Mouse (Mus musculus) CH12.LX (cell line): Measurements from ENCODE around the gene Rprd1b. TPM values are rescaled to one million over a fixed set of nuclear protein-coding genes. Genes with fewer than 3 reads are reported as not detected.

ENCODE experiments used
- DNase-seq: peaks from one replicate; pipeline ENCODE4 v3.0.0-alpha.2; 2013; ENCODE audit errors: extremely low read depth
- H3K27ac ChIP-seq: 2 replicates; pipeline ENCODE4 v1.5.1; 2012; ENCODE audit warnings: low read depth, mild to moderate bottlenecking, control low read depth, moderate library complexity; ENCODE audit not compliant: insufficient read depth
- H3K27me3 ChIP-seq: replicated peaks from 2 replicates; pipeline ENCODE3; 2012; ENCODE audit warnings: inconsistent platforms
- H3K36me3 ChIP-seq, 2 experiments: replicated peaks in 1 of 2; 2 replicates each; pipeline versions ENCODE3 to v1.6.1; 2012; ENCODE audit warnings: inconsistent platforms in 1 of 2, low read length in 1 of 2, mild to moderate bottlenecking in 1 of 2, mixed read lengths in 1 of 2, moderate library complexity in 1 of 2; ENCODE audit not compliant: control insufficient read depth in 1 of 2, insufficient read depth in 1 of 2
- H3K4me1 ChIP-seq, 2 experiments: 2 replicates each; pipeline ENCODE4 v1.6.1; 2012; ENCODE audit warnings: inconsistent platforms in 1 of 2, moderate library complexity in 1 of 2; ENCODE audit not compliant: insufficient read depth in 2 of 2, control insufficient read depth in 1 of 2
- H3K4me2 ChIP-seq: 2 replicates; pipeline ENCODE4 v1.6.1; 2012; ENCODE audit warnings: low read depth, mild to moderate bottlenecking, control low read depth; ENCODE audit not compliant: poor library complexity, insufficient read depth, severe bottlenecking
- H3K4me3 ChIP-seq, 3 experiments: fragments of 150-350 bp in 1 of 3; sonication (generic) in 1 of 3; replicated peaks in 1 of 3; 2 replicates each; pipeline versions ENCODE3 to v1.5.1; 2011 to 2012; ENCODE audit warnings: low read depth in 2 of 3, low read length in 2 of 3, mild to moderate bottlenecking in 2 of 3, moderate library complexity in 2 of 3, control low read depth in 1 of 3, improper control_type of control experiment in 1 of 3, inconsistent platforms in 1 of 3, mixed read lengths in 1 of 3; ENCODE audit not compliant: poor library complexity in 1 of 3
- H3K79me2 ChIP-seq: replicated peaks from 2 replicates; pipeline ENCODE4 v1.6.1; 2012; ENCODE audit warnings: mild to moderate bottlenecking, moderate library complexity; ENCODE audit not compliant: control insufficient read depth, poor library complexity, insufficient read depth, severe bottlenecking; ENCODE audit errors: extremely low read depth
- H3K9ac ChIP-seq: 2 replicates; pipeline ENCODE4 v1.6.1; 2012; ENCODE audit warnings: low read depth, mild to moderate bottlenecking, control low read depth, moderate library complexity; ENCODE audit not compliant: insufficient read depth
- H3K9me3 ChIP-seq: replicated peaks from 2 replicates; pipeline ENCODE3; 2012; ENCODE audit warnings: low read length, inconsistent platforms, mixed read lengths
- BHLHE40 ChIP-seq: IDR thresholded peaks from 2 replicates; pipeline ENCODE4 v1.6.1; 2011; ENCODE audit warnings: mild to moderate bottlenecking, low read depth, low read length, improper control_type of control experiment
- CHD1 ChIP-seq: IDR thresholded peaks from 2 replicates; pipeline ENCODE4 v1.6.1; 2012; ENCODE audit warnings: low read depth, low read length, improper control_type of control experiment, inconsistent platforms
- E2F4 ChIP-seq: IDR thresholded peaks from 2 replicates; pipeline ENCODE4 v1.6.1; 2011; ENCODE audit warnings: low read depth, low read length, improper control_type of control experiment; ENCODE audit not compliant: insufficient replicate concordance
- ELF1 ChIP-seq: IDR thresholded peaks from 2 replicates; pipeline ENCODE4 v1.6.1; 2014; ENCODE audit warnings: low read depth, mild to moderate bottlenecking, inconsistent platforms, low read length, improper control_type of control experiment
- ETS1 ChIP-seq: conservative IDR thresholded peaks from 2 replicates; pipeline ENCODE4 v1.6.1; 2012; ENCODE audit warnings: low read depth, mild to moderate bottlenecking, inconsistent platforms, low read length, improper control_type of control experiment, moderate library complexity
- GABPA ChIP-seq: IDR thresholded peaks from 2 replicates; pipeline ENCODE4 v1.6.1; 2012; ENCODE audit warnings: low read depth, low read length, improper control_type of control experiment, inconsistent platforms; ENCODE audit not compliant: insufficient replicate concordance
- KAT2A ChIP-seq: IDR thresholded peaks from 2 replicates; pipeline ENCODE4 v1.6.1; 2012; ENCODE audit warnings: low read length, improper control_type of control experiment, inconsistent platforms; ENCODE audit not compliant: insufficient replicate concordance
- MAFK ChIP-seq: IDR thresholded peaks from 2 replicates; pipeline ENCODE4 v1.6.1; 2011; ENCODE audit warnings: low read length, improper control_type of control experiment; ENCODE audit not compliant: insufficient replicate concordance
- MEF2A ChIP-seq: IDR thresholded peaks from 2 replicates; pipeline ENCODE4 v1.6.1; 2014; ENCODE audit warnings: low read depth, mild to moderate bottlenecking, inconsistent platforms, low read length, improper control_type of control experiment, borderline replicate concordance
- RAD21 ChIP-seq: IDR thresholded peaks from 2 replicates; pipeline ENCODE4 v1.6.1; 2011; ENCODE audit warnings: low read depth, mild to moderate bottlenecking, low read length, improper control_type of control experiment, moderate library complexity
- SIN3A ChIP-seq: IDR thresholded peaks from 2 replicates; pipeline ENCODE4 v1.6.1; 2012; ENCODE audit warnings: low read length, improper control_type of control experiment, inconsistent platforms
- SMC3 ChIP-seq: IDR thresholded peaks from 2 replicates; pipeline ENCODE4 v1.6.1; 2011; ENCODE audit warnings: low read depth, low read length, improper control_type of control experiment
- ZC3H11A ChIP-seq: IDR thresholded peaks from 2 replicates; pipeline ENCODE4 v1.6.1; 2012; ENCODE audit warnings: low read depth, mild to moderate bottlenecking, inconsistent platforms, low read length, improper control_type of control experiment
- ZMIZ1 ChIP-seq: IDR thresholded peaks from 2 replicates; pipeline ENCODE4 v1.6.1; 2012; ENCODE audit warnings: low read depth, mild to moderate bottlenecking, inconsistent platforms, low read length, improper control_type of control experiment
- dilution Hi-C: fragments of 300-500 bp; cut with MboI; formaldehyde crosslinking; loops from 2 replicates; pipeline ENCODE4 v1.14.3; 2020; ENCODE audit warnings: low sequenced_read_pairs; ENCODE audit not compliant: extremely low pct_unique_long_range_greater_than_20kb, extremely low pct_ligation_motif_present
- in situ Hi-C: fragments of 300-500 bp; cut with MboI; formaldehyde crosslinking; loops from 3 replicates; pipeline ENCODE4 v1.14.3; 2019; ENCODE audit warnings: low sequenced_read_pairs, low pct_ligation_motif_present, low pct_unique_long_range_greater_than_20kb, mixed read lengths
- polyA plus RNA-seq: library from polyadenylated mRNA; unstranded; fragments of >175 nt; gene quantifications from 2 replicates; pipeline ENCODE4 v1.2.1, GENCODE M21; 2012; ENCODE audit warnings: low read depth; ENCODE audit not compliant: insufficient read length
- total RNA-seq, 2 experiments: library from RNA; depleted of rRNA; stranded (reverse); fragments of 300-350 nt in 1 of 2; fragments of >200 nt in 1 of 2; gene quantifications; 2 replicates each; pipeline ENCODE4 v1.2.3; 2012 to 2014

Gene Rprd1b
- total and polyA plus RNA-seq, 3 experiments: 11.8 to 33.1 (median 16.4) TPM

DNA sequence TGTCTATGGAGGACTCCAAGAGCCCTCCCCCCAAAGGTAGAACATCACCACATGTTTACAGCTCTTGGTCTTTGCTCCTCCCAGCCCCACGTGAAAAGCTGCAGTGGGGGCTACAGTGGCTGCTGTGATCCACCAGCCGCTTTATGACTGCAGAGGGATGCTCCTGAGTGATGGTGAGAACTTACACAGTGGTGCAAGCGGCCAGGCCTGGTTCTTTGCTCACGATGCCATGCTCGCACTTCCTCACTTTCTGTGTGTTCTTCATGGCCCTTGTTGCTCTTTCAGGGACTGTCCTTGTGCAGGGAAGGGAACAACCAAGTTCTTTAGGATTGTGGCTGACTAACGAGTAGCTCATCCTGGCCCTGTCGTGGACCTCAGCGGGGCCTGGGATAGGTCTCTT, 15.2 kb downstream of the Rprd1b start:
- Histone ChIP-seq H3K27me3 (no peaks in the 10 kb centered on the region), H3K4me1 (no peaks in the 10 kb centered on the region; a peak in 1 of 4 replicates), H3K36me3 (peaks cover 35 to 87% of the 10 kb centered on the region in 2 experiments), H3K79me2 (no peaks in the 10 kb centered on the region; the same call in 1 of the 2 replicates), H3K9ac (no peak overlapping the region), H3K27ac (no peak overlapping the region), H3K4me3 (no peak overlapping the region), H3K9me3 (no peaks in the 10 kb centered on the region), H3K4me2 (no peak overlapping the region)
- dilution Hi-C loops (no loop called here), in situ Hi-C loops (no loop called here)
- DNase-seq: no peak
- no peak for TF ChIP-seq RAD21
- TF ChIP-seq ELF1: no peak
- TF ChIP-seq GABPA: no peak
- no peak for TF ChIP-seq ZMIZ1
- TF ChIP-seq ETS1: no peak
- no peak for TF ChIP-seq CHD1
- no peak for TF ChIP-seq ZC3H11A
- no peak for TF ChIP-seq E2F4
- TF ChIP-seq SMC3: no peak
- TF ChIP-seq BHLHE40: no peak
- no peak for TF ChIP-seq KAT2A

GRCm38 (mm10) chr2:158046186-158046585, 17.9 kb downstream of the Rprd1b start:
- Histone ChIP-seq H3K27ac (no peak overlapping the region), H3K4me1 (no peaks in the 10 kb centered on the region; a peak in 1 of 4 replicates), H3K79me2 (no peaks in the 10 kb centered on the region), H3K9me3 (no peaks in the 10 kb centered on the region), H3K36me3 (peaks cover 39 to 83% of the 10 kb centered on the region in 2 experiments), H3K4me3 (no peak overlapping the region), H3K9ac (no peak overlapping the region), H3K4me2 (no peak overlapping the region), H3K27me3 (no peaks in the 10 kb centered on the region)
- no peak for DNase-seq
- dilution Hi-C loops: no loop called here
- no peak for TF ChIP-seq ZC3H11A
- no peak for TF ChIP-seq SIN3A
- peak; percentile 61; the same call in 1 of the 2 replicates for TF ChIP-seq MAFK
- TF ChIP-seq KAT2A: no peak
- no peak for TF ChIP-seq MEF2A
- no peak for TF ChIP-seq ZMIZ1
- TF ChIP-seq CHD1: no peak
- no peak for TF ChIP-seq ELF1
- in situ Hi-C loops: no loop called here
